Mouse (Mus musculus) kidney, adult 2 months (tissue): ENCODE measurements around the gene Olfr725.

Experiments used
- CTCF ChIP-seq: fragments of 200-500 bp; conservative IDR thresholded peaks from 2 replicates; pipeline ENCODE4 v1.5.1; 2011; ENCODE audit warnings: low read depth, mild to moderate bottlenecking, control low read depth, low read length, moderate library complexity, mixed read lengths; ENCODE audit not compliant: insufficient read depth, insufficient read length
- POLR2A ChIP-seq: fragments of 200-500 bp; IDR thresholded peaks from one replicate; pipeline ENCODE4 v1.6.1; 2011; ENCODE audit warnings: low read depth, low read length, control low read depth

DNA sequence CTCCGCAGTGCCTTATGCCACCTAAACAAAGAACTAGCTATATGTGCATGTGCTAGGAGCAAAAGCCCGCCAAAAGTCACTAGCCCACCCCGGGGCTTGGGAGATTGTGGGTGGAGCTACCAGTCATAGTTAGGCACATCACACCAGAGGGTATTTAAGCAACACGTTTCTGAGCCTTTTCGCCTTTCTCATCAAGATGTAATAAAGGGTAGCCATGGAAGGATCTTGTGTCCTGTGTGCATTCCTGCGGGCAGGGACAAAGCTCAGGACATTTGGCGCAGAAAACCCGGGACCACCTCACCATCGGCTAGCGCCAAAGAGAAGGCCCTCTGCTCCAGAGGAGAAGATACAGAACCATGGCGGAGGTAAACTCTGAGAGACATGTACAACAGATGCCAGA lies 21.0 kb upstream of the Olfr725 start:
- TF ChIP-seq CTCF (no peak), POLR2A (no peak)
